Mouse (Mus musculus): Measurements from ENCODE around the gene C9orf72.
"Not testable (repeated sequence)": the region's sequence is repeated elsewhere in the genome, so short reads cannot be mapped to it uniquely, and the experiment has no call there.

Gene C9orf72

GRCm38 (mm10) chr4:35225734-35226495 lies at the start of gene C9orf72:
Gene C9orf72 (minus strand): TSS chr4:35226175.
- DNase-seq, result peak; percentile 97

- DNase-seq, result no peak
These were observed 33.0 kb upstream of the C9orf72 start for GRCm38 (mm10) chr4:35259006-35259405.

- DNase-seq, result no peak
These were observed 18.0 kb upstream of the C9orf72 start for GRCm38 (mm10) chr4:35244023-35244422.

- no peak for DNase-seq
These were observed 15.8 kb upstream of the C9orf72 start for GRCm38 (mm10) chr4:35241735-35242134.

GRCm38 (mm10) chr4:35238696-35239095 lies 12.7 kb upstream of the C9orf72 start:
- no peak for DNase-seq

- DNase-seq, result not testable (repeated sequence)
These were observed 12.3 kb upstream of the C9orf72 start for GRCm38 (mm10) chr4:35238240-35238639.

- no peak for DNase-seq
These were observed 10.3 kb upstream of the C9orf72 start for GRCm38 (mm10) chr4:35236313-35236712.

- DNase-seq, result no peak
These were observed 2.3 kb upstream of the C9orf72 start for GRCm38 (mm10) chr4:35228260-35228659.

- DNase-seq, result no peak
These were observed 569 bp upstream of the C9orf72 start for GRCm38 (mm10) chr4:35226496-35226992.

GRCm38 (mm10) chr4:35225141-35225733 lies 738 bp downstream of the C9orf72 start:
- DNase-seq, result peak; percentile 41

GRCm38 (mm10) chr4:35224101-35224500 lies 1.9 kb downstream of the C9orf72 start:
- no peak for DNase-seq

- DNase-seq, result no peak
These were observed 2.5 kb downstream of the C9orf72 start for GRCm38 (mm10) chr4:35223376-35223988.

- peak; percentile 19 for DNase-seq
These were observed 4.1 kb downstream of the C9orf72 start for GRCm38 (mm10) chr4:35221903-35222302.

GRCm38 (mm10) chr4:35221131-35221530 lies 4.8 kb downstream of the C9orf72 start:
- no peak for DNase-seq

GRCm38 (mm10) chr4:35220108-35220731 lies 5.8 kb downstream of the C9orf72 start:
- DNase-seq, result no peak

- DNase-seq, result no peak
These were observed 21.3 kb downstream of the C9orf72 start for GRCm38 (mm10) chr4:35204659-35205058.

- no peak for DNase-seq
These were observed 22.3 kb downstream of the C9orf72 start for GRCm38 (mm10) chr4:35203724-35204123.

GRCm38 (mm10) chr4:35201700-35202099 lies 24.3 kb downstream of the C9orf72 start:
- no peak for DNase-seq

- DNase-seq, result no peak
These were observed 33.2 kb downstream of the C9orf72 start for GRCm38 (mm10) chr4:35192725-35193124.

GRCm38 (mm10) chr4:35189794-35190193 lies 36.2 kb downstream of the C9orf72 start:
- DNase-seq, result no peak

GRCm38 (mm10) chr4:35187617-35188326 lies 38.2 kb downstream of the C9orf72 start:
- DNase-seq, result no peak

GRCm38 (mm10) chr4:35177926-35178645 lies 47.9 kb downstream of the C9orf72 start:
- DNase-seq, result no peak
